Mouse (Mus musculus): ENCODE data around the gene Dnm2.

Gene Dnm2

GRCm38 (mm10) chr9:21545916-21546788, 121.4 kb downstream of the Dnm2 start:
- peak; percentile 96 for DNase-seq (ENCODE audit: low read depth, low spot score)

- DNase-seq (ENCODE audit: low read depth, low spot score), result no peak
These were observed 122.0 kb downstream of the Dnm2 start, which contains the start of gene Carm1 for GRCm38 (mm10) chr9:21546789-21547074. Carm1 (plus strand) TSS chr9:21546894.

GRCm38 (mm10) chr9:21547075-21547941, 122.6 kb downstream of the Dnm2 start:
- no peak for DNase-seq (ENCODE audit: low read depth, low spot score)

GRCm38 (mm10) chr9:21551049-21551448, 126.3 kb downstream of the Dnm2 start:
- no peak for DNase-seq (ENCODE audit: low read depth, low spot score)

GRCm38 (mm10) chr9:21553607-21554273, 129.0 kb downstream of the Dnm2 start:
- no peak for DNase-seq (ENCODE audit: low read depth, low spot score)

GRCm38 (mm10) chr9:21555198-21555742, 130.6 kb downstream of the Dnm2 start:
- no peak for DNase-seq (ENCODE audit: low read depth, low spot score)

GRCm38 (mm10) chr9:21556996-21557395, 132.3 kb downstream of the Dnm2 start:
- DNase-seq (ENCODE audit: low read depth, low spot score), result no peak

Measured in brain, embryonic 18.5 days (tissue).